Mouse (Mus musculus) limb, embryonic 13.5 days (tissue): ENCODE results near the gene Hnf1b. TPM values are rescaled to one million over a fixed set of nuclear protein-coding genes. Genes with fewer than 3 reads are reported as not detected.

Source experiments
- ATAC-seq: fragments of 200-750 bp; cut with Nextera tagmentation; 2 replicates; pipeline ENCODE4 v1.8.0; 2017; ENCODE audit warnings: low read depth, moderate number of reproducible peaks, moderate TSS enrichment; ENCODE audit not compliant: low FRiP score
- H3K27ac ChIP-seq: fragments of 300-500 bp; sonication (generic); 2 replicates; pipeline ENCODE4 v1.5.1; 2015; ENCODE audit warnings: inconsistent platforms, mild to moderate bottlenecking, moderate library complexity
- H3K27me3 ChIP-seq: fragments of 300-500 bp; sonication (generic); 2 replicates; pipeline ENCODE4 v1.6.1; 2015; ENCODE audit warnings: mild to moderate bottlenecking, inconsistent platforms
- H3K36me3 ChIP-seq: fragments of 300-500 bp; sonication (generic); 2 replicates; pipeline ENCODE4 v1.6.1; 2015; ENCODE audit warnings: inconsistent platforms, mild to moderate bottlenecking, moderate library complexity
- H3K4me1 ChIP-seq: fragments of 300-500 bp; sonication (generic); 2 replicates; pipeline ENCODE4 v1.6.1; 2015; ENCODE audit warnings: inconsistent platforms
- H3K4me2 ChIP-seq: fragments of 300-500 bp; sonication (generic); replicated peaks from 2 replicates; pipeline ENCODE4 v1.6.1; 2015; ENCODE audit warnings: inconsistent platforms, mild to moderate bottlenecking, moderate library complexity
- H3K4me3 ChIP-seq: fragments of 300-500 bp; sonication (generic); 2 replicates; pipeline ENCODE4 v1.5.1; 2015; ENCODE audit warnings: moderate library complexity, mild to moderate bottlenecking, inconsistent platforms
- H3K9ac ChIP-seq: fragments of 300-500 bp; sonication (generic); 2 replicates; pipeline ENCODE4 v1.6.1; 2015; ENCODE audit warnings: mild to moderate bottlenecking, inconsistent platforms
- H3K9me3 ChIP-seq: fragments of 300-500 bp; sonication (generic); 2 replicates; pipeline ENCODE4 v1.6.1; 2016; ENCODE audit warnings: inconsistent platforms
- WGBS: fragments of 180-500 bp; shearing (Covaris S2); methylation state at CpG from one replicate; pipeline ENCODE4 v1.1.7; 2015; 5-methylcytosine and 5-hydroxymethylcytosine counted together
- polyA plus RNA-seq: library from polyadenylated mRNA; unstranded; fragments of >200 nt; fragmentation: Nextera tagmentation; extraction: Ambion mirVana; gene quantifications from 2 replicates; pipeline ENCODE4 v1.2.1, GENCODE M21; 2015

Gene Hnf1b
- polyA plus RNA-seq, 1 experiment from 2014 or later: not detected

DNA sequence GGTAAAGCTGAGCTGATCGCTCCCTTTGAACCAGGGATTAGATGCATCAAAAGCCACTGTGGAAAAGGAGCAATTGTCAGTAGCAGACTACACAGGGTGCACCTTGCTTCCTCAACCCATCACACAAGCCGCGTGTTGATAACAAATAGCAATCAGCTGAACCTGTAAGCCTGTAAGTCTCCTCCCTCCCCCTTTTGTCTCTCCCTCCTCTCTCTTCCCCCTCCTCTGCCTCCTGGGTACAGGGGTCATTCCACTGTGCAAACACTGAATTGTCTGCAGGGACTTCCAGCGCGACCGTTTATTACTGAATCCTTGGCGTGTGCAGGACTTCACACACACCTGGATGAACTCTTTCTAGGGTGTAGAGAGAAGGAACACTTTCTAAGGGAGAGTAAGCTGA is 58.5 kb downstream of the Hnf1b start:
- 35% methylated on average over 7 of the region's 7 CpGs for WGBS
- no peak for ATAC-seq

GRCm38 (mm10) chr11:83913824-83914311 is 64.0 kb downstream of the Hnf1b start:
- H3K4me1 ChIP-seq: no peaks in the 10 kb centered on the region
- no peak overlapping the region for H3K9ac ChIP-seq
- no peaks in the 10 kb centered on the region for H3K27me3 ChIP-seq
- no peak overlapping the region for H3K4me3 ChIP-seq
- no peaks in the 10 kb centered on the region for H3K9me3 ChIP-seq
- H3K36me3 ChIP-seq: no peaks in the 10 kb centered on the region
- ATAC-seq: no peak
- 17% methylated on average over 8 of the region's 8 CpGs for WGBS
- H3K27ac ChIP-seq: no peak overlapping the region
- H3K4me2 ChIP-seq: no peak overlapping the region

More for the DNA sequence above, 58.5 kb downstream of the Hnf1b start:
- Histone ChIP-seq H3K36me3 (no peaks in the 10 kb centered on the region), H3K27ac (no peak overlapping the region), H3K27me3 (no peaks in the 10 kb centered on the region), H3K4me3 (no peak overlapping the region), H3K4me2 (no peak overlapping the region), H3K9me3 (no peaks in the 10 kb centered on the region), H3K9ac (no peak overlapping the region), H3K4me1 (no peaks in the 10 kb centered on the region)

DNA sequence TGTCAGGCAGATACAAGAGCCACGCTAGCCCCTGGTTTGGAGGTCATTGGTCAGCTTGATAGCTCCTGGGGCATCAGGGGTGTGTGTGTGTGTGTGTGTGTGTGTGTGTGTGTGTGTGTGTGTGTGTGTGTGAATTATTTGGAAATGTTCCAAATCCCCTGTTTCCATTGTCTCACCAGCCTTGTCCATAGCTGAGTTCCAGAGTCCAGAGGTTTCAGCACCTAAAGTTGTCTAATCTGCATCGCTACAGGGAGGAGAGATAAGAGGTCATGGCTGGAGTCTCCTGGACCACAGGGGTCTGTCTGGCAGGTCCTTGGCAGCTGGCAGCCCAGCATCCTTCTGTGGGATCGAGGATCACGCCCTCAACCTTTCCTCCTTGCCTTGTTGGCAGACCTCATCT is 64.6 kb downstream of the Hnf1b start:
- Histone ChIP-seq H3K27ac (no peak overlapping the region), H3K27me3 (no peaks in the 10 kb centered on the region), H3K9ac (no peak overlapping the region), H3K4me1 (no peaks in the 10 kb centered on the region), H3K36me3 (no peaks in the 10 kb centered on the region), H3K4me2 (no peak overlapping the region), H3K9me3 (no peaks in the 10 kb centered on the region), H3K4me3 (no peak overlapping the region)
- no peak for ATAC-seq
- 83% methylated on average over 4 of the region's 4 CpGs for WGBS

GRCm38 (mm10) chr11:83922600-83922999 is 72.7 kb downstream of the Hnf1b start:
- H3K4me3 ChIP-seq: no peak overlapping the region
- no peaks in the 10 kb centered on the region for H3K36me3 ChIP-seq
- ATAC-seq: no peak
- no peaks in the 10 kb centered on the region for H3K4me1 ChIP-seq
- 47% methylated on average over 2 of the region's 2 CpGs for WGBS
- H3K9me3 ChIP-seq: no peaks in the 10 kb centered on the region
- no peak overlapping the region for H3K9ac ChIP-seq
- no peak overlapping the region for H3K27ac ChIP-seq
- peaks cover 6% of the 10 kb centered on the region; the same call in 1 of the 2 replicates for H3K27me3 ChIP-seq
- no peak overlapping the region for H3K4me2 ChIP-seq

DNA sequence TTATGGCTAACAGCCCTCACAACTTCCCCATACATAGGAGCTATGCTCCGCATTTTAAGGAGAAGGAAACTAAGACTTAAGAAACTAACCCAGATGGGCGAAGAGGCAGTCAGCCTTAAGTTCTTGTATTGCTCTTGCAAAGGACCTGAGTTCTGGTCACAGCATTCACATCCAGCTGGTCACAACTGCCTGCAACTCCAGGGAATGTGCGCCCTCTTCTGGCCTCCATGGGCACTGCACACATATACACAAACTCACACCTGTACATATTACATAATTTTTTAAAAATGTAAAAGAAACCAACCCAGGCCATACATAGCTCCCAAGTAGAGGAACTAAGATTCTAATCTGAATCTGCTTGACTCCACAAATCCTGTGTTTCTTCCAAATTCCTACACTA is 77.2 kb downstream of the Hnf1b start:
- no peak overlapping the region for H3K9ac ChIP-seq
- 57% methylated on average over 3 of the region's 3 CpGs for WGBS
- no peak overlapping the region for H3K27ac ChIP-seq
- peaks cover 9% of the 10 kb centered on the region; the same call in 1 of the 2 replicates for H3K27me3 ChIP-seq
- ATAC-seq: no peak
- H3K4me2 ChIP-seq: no peak overlapping the region
- H3K9me3 ChIP-seq: no peaks in the 10 kb centered on the region
- H3K4me3 ChIP-seq: no peak overlapping the region
- H3K4me1 ChIP-seq: no peaks in the 10 kb centered on the region
- no peaks in the 10 kb centered on the region for H3K36me3 ChIP-seq

DNA sequence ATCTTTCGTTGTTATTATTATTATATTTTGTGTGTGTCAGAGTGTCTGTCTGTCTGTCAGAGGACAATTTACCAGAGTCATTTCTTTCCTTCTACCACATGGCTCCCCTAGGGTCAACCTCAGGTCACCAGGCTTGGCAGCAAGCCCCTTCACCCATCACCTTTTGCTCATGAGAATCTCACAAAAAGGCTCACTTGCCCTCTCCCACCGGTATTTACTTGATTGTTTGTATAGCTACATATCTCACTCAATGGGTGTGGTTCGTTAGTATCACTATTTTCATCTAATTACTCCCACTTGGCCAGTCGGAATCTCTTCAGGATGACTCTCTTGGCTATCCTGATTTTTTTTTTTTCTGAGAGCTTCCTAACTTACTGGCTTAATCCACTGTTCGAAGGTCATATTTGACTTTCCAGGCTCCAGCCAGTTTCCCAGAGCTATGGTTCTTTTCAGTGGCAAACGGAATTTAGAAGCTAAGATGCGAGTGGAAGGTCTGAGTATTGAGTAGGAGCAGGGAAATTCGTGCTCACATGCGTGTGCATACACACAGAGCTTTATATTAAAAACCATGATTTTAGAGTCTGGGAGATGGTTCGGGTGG is 82.7 kb downstream of the Hnf1b start:
- no peak overlapping the region for H3K4me3 ChIP-seq
- 0 out of 2 replicates have a peak, but pooled peaks cover 3% of the 10 kb centered on the region for H3K27me3 ChIP-seq
- H3K4me2 ChIP-seq: no peak overlapping the region
- no peaks in the 10 kb centered on the region for H3K4me1 ChIP-seq
- WGBS: 77% methylated on average over 10 of the region's 10 CpGs
- H3K36me3 ChIP-seq: no peaks in the 10 kb centered on the region
- no peak for ATAC-seq
- no peak overlapping the region for H3K27ac ChIP-seq
- H3K9ac ChIP-seq: no peak overlapping the region
- H3K9me3 ChIP-seq: no peaks in the 10 kb centered on the region

- no peak for ATAC-seq
- H3K4me2 ChIP-seq: no peak overlapping the region
- H3K9me3 ChIP-seq: no peaks in the 10 kb centered on the region
- no peak overlapping the region for H3K9ac ChIP-seq
- H3K4me1 ChIP-seq: no peaks in the 10 kb centered on the region
- H3K4me3 ChIP-seq: no peak overlapping the region
- no peaks in the 10 kb centered on the region for H3K27me3 ChIP-seq
- WGBS: 90% methylated on average over 4 of the region's 4 CpGs
- no peak overlapping the region for H3K27ac ChIP-seq
- H3K36me3 ChIP-seq: no peaks in the 10 kb centered on the region
These were observed 83.5 kb downstream of the Hnf1b start for GRCm38 (mm10) chr11:83933376-83933775.

- 25% methylated on average over 7 of the region's 7 CpGs for WGBS
- Histone ChIP-seq H3K36me3 (no peaks in the 10 kb centered on the region), H3K27me3 (0 out of 2 replicates have a peak, but pooled peaks cover 10% of the 10 kb centered on the region), H3K4me3 (no peak overlapping the region), H3K9ac (no peak overlapping the region), H3K4me1 (no peaks in the 10 kb centered on the region), H3K9me3 (no peaks in the 10 kb centered on the region), H3K4me2 (no peak overlapping the region), H3K27ac (no peak overlapping the region)
- ATAC-seq: no peak
These were observed 86.3 kb downstream of the Hnf1b start for GRCm38 (mm10) chr11:83935986-83936665.

DNA sequence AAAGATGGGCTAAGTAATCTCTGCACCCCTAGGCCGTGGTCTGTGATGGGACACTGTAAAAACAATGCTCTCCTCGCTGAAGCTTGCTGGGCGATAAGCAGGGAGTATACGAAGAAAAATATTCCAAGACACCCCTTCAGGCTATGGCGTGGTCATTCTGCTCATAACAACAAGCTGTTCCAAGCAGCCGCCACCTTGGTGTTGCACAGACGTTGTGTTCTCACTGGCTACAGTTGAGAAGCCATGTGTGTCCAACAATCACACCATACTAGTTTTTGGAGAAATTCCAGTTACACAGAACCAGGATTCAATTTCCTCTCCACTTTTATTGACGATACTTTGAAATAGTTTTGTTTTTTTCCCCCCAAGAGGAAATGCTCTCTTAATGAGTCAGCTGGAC is 88.7 kb downstream of the Hnf1b start:
- 80% methylated on average over 8 of the region's 8 CpGs for WGBS
- H3K9ac ChIP-seq: no peak overlapping the region
- H3K4me1 ChIP-seq: peaks cover 9% of the 10 kb centered on the region
- H3K4me3 ChIP-seq: no peak overlapping the region
- H3K4me2 ChIP-seq: no peak overlapping the region
- no peaks in the 10 kb centered on the region for H3K9me3 ChIP-seq
- peaks cover 3% of the 10 kb centered on the region; the same call in 1 of the 2 replicates for H3K36me3 ChIP-seq
- H3K27me3 ChIP-seq: 0 out of 2 replicates have a peak, but pooled peaks cover 10% of the 10 kb centered on the region
- no peak overlapping the region for H3K27ac ChIP-seq
- no peak for ATAC-seq

GRCm38 (mm10) chr11:83941950-83942840 is 92.3 kb downstream of the Hnf1b start, which contains the start of gene Ddx52:
Gene Ddx52 (plus strand): TSS chr11:83942062.
- H3K4me3 ChIP-seq: peak within 1 kb of the TSS; percentile 70
- H3K9ac ChIP-seq: peak within 1 kb of the TSS; percentile 81
- no peaks in the 10 kb centered on the region for H3K9me3 ChIP-seq
- peak within 1 kb of the TSS; percentile 82 for H3K4me2 ChIP-seq
- H3K4me1 ChIP-seq: peaks cover 9% of the 10 kb centered on the region
- 1% methylated on average over 49 of the region's 49 CpGs for WGBS
- H3K27ac ChIP-seq: peak within 1 kb of the TSS; percentile 72; the same call in 1 of the 2 replicates
- H3K36me3 ChIP-seq: peaks cover 38% of the 10 kb centered on the region
- ATAC-seq: peak; percentile 95
- H3K27me3 ChIP-seq: 0 out of 2 replicates have a peak, but pooled peaks cover 10% of the 10 kb centered on the region
